Mouse (Mus musculus) layer of hippocampus, adult 2 months (tissue): ENCODE data around the gene Npy4r. TPM values are rescaled to one million over a fixed set of nuclear protein-coding genes. Genes with fewer than 3 reads are reported as not detected.

Source experiments
- DNase-seq, 2 experiments: peaks; one replicate each; pipeline ENCODE4 v3.0.0; 2022; ENCODE audit warnings: low spot score in 2 of 2
- H3K27ac ChIP-seq: fragments of 200-600 bp; 2 replicates; pipeline ENCODE4 v1.8.1; 2022
- H3K4me3 ChIP-seq: fragments of 200-600 bp; 2 replicates; pipeline ENCODE4 v1.8.1; 2022; ENCODE audit warnings: mild to moderate bottlenecking
- CTCF ChIP-seq: fragments of 200-600 bp; conservative IDR thresholded peaks from 2 replicates; pipeline ENCODE4 v1.8.1; 2022; ENCODE audit warnings: antibody characterized with exemption, mild to moderate bottlenecking, moderate library complexity
- total RNA-seq, 2 experiments: library from RNA; stranded (reverse); gene quantifications; 2 replicates each; pipeline ENCODE4 v1.2.3; 2021

Npy4r gene
- total RNA-seq, 2 experiments from 2014 or later = not detected

GRCm38 (mm10) chr14:34142915-34143314, 9.4 kb downstream of the Npy4r start:
- DNase-seq = no peak
- H3K4me3 ChIP-seq = no peak overlapping the region
- no peak for TF ChIP-seq CTCF
- no peak overlapping the region for H3K27ac ChIP-seq

- DNase-seq = no peak
- Histone ChIP-seq H3K27ac (no peak overlapping the region), H3K4me3 (no peak overlapping the region)
- TF ChIP-seq CTCF = no peak
Measured at GRCm38 (mm10) chr14:34142316-34142715, 10.0 kb downstream of the Npy4r start.

GRCm38 (mm10) chr14:34139671-34140664, 12.3 kb downstream of the Npy4r start:
- no peak overlapping the region for H3K27ac ChIP-seq
- H3K4me3 ChIP-seq = no peak overlapping the region
- no peak for DNase-seq
- no peak for TF ChIP-seq CTCF

- H3K4me3 ChIP-seq = no peak overlapping the region
- TF ChIP-seq CTCF = no peak
- H3K27ac ChIP-seq = no peak overlapping the region
- DNase-seq = no peak
Measured at GRCm38 (mm10) chr14:34135391-34135790, 16.9 kb downstream of the Npy4r start.

GRCm38 (mm10) chr14:34131216-34131615, 21.1 kb downstream of the Npy4r start:
- DNase-seq = no peak
- no peak for TF ChIP-seq CTCF
- H3K4me3 ChIP-seq = no peak overlapping the region
- H3K27ac ChIP-seq = no peak overlapping the region

- DNase-seq = no peak
- H3K4me3 ChIP-seq = no peak overlapping the region
- H3K27ac ChIP-seq = no peak overlapping the region
- no peak for TF ChIP-seq CTCF
Measured at GRCm38 (mm10) chr14:34121691-34122090, 30.6 kb downstream of the Npy4r start.

- no peak for DNase-seq
- TF ChIP-seq CTCF = no peak
- Histone ChIP-seq H3K27ac (no peak overlapping the region), H3K4me3 (no peak overlapping the region)
Measured at GRCm38 (mm10) chr14:34120923-34121351, 31.4 kb downstream of the Npy4r start.

- H3K4me3 ChIP-seq = no peak overlapping the region
- no peak overlapping the region for H3K27ac ChIP-seq
- no peak for DNase-seq
- no peak for TF ChIP-seq CTCF
Measured at GRCm38 (mm10) chr14:34120016-34120910, 32.0 kb downstream of the Npy4r start.

- DNase-seq = no peak
- no peak for TF ChIP-seq CTCF
- Histone ChIP-seq H3K4me3 (no peak overlapping the region), H3K27ac (no peak overlapping the region)
Measured at GRCm38 (mm10) chr14:34119046-34119723, 33.1 kb downstream of the Npy4r start.

- Histone ChIP-seq H3K27ac (no peak overlapping the region), H3K4me3 (no peak overlapping the region)
- no peak for DNase-seq
- no peak for TF ChIP-seq CTCF
Measured at GRCm38 (mm10) chr14:34114311-34114710, 38.0 kb downstream of the Npy4r start.

- no peak for TF ChIP-seq CTCF
- Histone ChIP-seq H3K27ac (no peak overlapping the region), H3K4me3 (no peak overlapping the region)
- no peak for DNase-seq
Measured at GRCm38 (mm10) chr14:34107594-34107993, 44.7 kb downstream of the Npy4r start.

GRCm38 (mm10) chr14:34106389-34107062, 45.8 kb downstream of the Npy4r start:
- TF ChIP-seq CTCF = peak; percentile 75
- Histone ChIP-seq H3K27ac (no peak overlapping the region), H3K4me3 (no peak overlapping the region)
- no peak for DNase-seq
